Mouse (Mus musculus) heart, postnatal 4 days (tissue): ENCODE results near the gene Camta2. TPM values are rescaled to one million over a fixed set of nuclear protein-coding genes. Genes with fewer than 3 reads are reported as not detected.

Experiments
- DNase-seq: peaks from one replicate; pipeline ENCODE4 v3.0.0; 2021
- total RNA-seq, 2 experiments: library from RNA; stranded (reverse); gene quantifications; 2 replicates each; pipeline ENCODE4 v1.2.3; 2021

Camta2 gene
- total RNA-seq, 2 experiments from 2014 or later = 22.2 to 23.5 TPM

DNA sequence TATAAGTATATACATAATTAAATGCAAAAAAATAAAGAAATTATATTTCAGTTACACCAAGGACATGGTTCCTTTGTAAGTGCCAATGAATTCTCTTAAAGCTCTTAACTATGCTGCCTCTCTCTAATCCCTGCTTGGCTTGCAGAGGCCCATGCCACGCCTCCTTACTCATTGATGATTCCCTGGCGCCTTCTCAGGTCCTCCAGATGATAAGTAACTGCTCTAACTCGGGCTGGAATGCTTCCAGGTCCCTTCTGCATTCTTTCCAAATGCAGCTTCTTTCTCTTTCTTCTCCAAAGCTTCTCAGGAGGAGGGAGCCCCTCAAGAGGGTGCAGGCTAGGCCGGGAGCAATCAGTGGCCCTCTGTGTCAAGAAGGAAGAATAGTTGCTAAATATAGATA is 1.7 kb upstream of the Camta2 start:
- DNase-seq = no peak

DNA sequence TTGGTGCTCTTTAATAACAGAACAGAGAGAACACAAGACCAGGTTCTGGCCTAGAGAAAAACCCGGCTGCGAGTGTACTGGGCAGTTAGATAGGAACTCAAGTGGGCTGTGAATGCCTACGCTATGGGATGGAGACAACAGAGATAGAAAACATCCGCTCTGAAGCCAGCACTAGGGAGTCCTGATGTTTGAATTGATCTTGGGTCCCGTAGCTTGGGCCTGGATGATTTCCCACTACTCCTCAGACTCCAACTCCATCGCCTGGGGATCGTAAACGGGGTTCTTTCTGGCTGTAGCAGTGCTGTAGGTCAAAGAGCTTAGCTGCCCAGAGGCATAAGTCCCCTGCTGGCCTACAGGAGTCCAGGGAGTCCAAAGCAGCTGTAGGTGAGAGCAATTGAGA is 467 bp upstream of the Camta2 start:
- DNase-seq = no peak

DNA sequence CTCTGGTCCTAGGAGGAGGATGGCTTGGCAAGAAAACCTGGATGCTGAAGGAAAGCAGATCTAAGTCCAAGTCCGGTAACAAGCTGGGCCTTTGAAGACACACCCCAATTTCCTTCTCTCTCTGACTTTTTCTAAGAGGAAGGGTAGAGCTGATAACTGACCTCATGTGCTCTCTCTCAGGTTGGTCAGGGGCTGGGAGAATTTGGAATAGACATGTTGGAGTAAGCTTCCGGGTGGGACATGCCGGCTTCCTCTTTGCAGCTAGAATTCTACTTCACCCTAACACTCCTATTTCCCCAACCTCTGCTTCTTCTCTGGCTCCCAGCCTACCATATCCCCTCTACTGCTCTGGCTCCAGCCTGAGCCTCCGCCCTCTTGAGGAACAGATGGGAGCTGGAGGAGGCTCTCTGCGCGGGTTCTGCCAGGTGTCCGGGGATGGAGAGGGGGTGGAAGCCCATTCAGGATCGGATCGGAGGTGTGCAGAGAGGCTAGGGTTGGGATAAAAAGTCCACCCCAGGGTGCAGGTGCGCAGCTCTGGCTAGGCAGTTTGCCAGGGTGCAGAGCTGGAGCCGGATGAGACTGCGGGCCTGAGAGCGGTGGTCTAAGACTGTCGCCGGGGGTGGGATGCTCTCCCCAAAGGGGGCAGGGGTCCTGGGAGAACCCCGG is 871 bp downstream of the Camta2 start:
- peak; percentile 54 for DNase-seq

DNA sequence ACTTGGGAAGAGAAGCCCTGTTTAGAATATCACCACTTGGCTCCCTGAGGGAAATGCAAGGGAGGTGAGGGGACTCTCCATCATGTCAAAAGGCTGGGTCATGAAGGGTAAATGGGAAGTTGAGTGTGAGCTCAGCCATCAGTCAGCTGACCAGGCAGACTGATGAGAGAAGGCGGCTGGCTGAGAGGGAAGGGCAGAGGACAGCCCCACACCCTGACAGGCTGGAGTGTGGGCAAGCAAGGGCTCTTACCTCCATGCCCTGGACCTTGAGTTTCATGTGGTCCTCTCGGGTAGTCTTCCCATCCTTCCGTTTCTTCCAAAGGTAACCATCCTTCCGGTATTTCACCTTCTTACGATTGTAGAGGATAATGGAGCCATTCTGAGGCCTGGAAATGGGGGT is 4.3 kb downstream of the Camta2 start:
- DNase-seq = no peak

DNA sequence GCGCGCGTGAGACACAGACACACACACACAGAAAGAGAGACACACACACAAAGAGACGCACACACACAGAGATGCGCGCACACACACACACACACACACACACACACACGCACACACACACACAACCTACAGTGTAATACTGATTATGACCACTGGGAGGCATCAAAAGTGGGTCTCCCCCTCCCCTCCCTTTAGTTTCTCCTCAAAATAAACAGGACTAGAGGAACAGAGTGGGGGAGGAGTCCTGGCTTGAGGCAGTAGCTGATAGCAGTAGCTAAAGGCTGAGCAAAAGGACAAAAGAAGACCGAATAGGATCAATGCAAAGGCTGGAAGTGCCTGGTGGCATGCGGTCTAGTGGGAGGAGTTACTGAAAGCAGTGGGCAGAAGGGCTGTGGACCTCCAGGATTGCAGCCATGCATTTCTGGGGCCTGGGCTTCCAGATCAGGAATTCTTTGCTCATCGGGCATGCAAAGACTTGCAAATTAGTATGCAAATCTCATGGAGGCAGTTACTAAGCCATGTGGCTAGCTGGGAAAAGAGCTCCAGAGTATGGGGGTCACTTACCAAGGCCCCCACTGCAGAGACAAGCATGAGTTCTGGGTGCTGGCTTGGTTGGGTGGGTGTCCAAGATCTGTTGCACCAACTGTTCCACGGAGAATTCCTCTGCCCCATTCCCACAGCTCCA is 5.9 kb downstream of the Camta2 start:
- peak; percentile 63 for DNase-seq

DNA sequence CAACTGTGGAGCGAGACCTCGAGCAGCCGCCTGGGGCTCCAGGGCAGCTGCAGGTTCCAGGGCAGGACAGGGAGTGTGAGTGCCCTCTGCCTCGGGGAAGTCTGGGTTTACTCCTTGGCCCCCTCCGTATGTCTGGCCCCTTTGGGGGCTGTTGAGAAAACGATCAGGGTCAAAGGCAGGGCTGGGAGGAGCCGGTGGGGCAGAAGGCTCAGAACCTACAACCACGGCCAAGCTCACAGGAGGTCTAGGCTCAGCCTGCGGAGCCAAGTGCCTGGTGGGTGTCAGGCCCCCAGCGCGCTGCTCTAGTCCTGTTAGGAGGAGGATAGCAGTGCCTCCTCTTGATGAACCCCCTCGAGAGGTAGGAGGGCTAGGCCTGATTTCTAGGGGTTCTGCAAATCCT is 6.7 kb downstream of the Camta2 start:
- no peak for DNase-seq

DNA sequence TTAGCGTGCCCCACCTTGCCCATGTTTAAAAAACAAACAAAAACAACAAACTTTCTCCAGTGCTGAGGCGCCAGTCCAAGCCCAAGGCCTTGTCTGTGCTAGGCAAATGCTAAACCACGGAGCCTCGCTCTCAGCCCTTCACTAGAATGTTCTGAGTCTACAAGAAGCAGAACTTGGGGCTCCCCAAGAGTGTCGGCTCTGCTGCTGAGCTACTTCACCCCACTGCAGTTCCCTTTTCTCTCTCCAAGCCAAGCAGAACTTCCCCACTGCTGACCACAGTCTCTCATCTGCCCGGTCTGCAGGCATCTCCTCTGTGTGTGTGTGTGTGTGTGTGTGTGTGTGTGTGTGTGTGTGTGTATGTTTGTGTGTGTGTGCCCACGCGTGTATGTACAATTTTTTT is 8.0 kb downstream of the Camta2 start:
- DNase-seq = no peak

DNA sequence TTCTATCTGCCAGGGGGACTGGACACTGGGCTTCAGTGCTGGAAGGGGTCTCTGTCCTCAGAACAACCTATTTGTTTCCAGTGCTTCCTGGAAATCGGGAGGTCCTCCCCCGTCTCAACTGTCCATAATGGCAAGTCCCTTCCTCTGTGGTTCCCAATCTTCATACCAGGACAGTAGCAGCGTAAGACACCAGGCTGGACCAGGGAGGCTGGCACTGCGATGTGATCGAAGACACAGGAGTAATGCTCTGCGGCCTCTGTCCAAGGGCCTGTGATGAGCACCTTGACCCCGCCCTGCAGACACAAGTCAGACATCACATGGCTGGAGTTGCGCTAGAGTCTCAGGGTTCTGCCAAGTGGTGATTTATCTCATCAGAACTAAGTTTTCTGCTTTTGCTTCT is 8.5 kb downstream of the Camta2 start:
- no peak for DNase-seq

DNA sequence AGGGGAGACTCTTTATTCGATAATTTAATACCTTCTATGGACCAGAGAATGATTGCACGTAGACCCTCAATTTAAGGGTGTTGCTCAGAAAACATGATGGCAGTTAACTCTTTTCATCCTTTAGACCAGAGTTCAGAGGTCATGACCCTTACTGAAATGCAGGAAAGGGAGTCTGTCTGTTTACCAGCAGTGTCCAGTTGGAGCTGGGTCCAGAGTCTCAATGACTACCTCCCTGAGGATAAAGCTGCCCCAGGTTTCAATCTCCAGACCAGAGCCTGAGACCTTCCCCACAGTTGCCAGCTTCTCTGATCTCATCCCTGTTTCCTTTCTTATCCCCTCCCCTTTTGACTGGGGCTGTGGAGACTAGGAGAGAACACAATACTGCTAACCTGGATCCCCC is 9.3 kb downstream of the Camta2 start:
- DNase-seq = no peak

DNA sequence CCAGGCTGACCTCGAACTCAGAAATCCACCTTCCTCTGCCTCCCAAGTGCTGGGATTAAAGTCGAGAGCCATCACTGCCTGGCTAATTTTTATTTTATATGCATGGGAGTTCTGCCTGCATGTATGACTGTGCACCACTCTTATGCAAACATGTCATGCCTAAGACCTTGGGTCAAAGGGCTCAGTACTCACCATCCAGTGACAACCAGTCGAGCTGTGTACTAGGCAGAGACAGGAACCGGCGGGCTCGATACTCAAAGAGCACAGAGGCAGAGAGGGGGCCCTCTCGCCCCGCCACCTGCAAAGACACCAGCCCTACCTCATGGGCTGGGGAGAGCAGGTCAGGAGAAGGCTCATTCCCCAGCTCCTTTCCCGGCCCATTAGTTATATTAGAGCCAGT is 9.8 kb downstream of the Camta2 start:
- DNase-seq = no peak

DNA sequence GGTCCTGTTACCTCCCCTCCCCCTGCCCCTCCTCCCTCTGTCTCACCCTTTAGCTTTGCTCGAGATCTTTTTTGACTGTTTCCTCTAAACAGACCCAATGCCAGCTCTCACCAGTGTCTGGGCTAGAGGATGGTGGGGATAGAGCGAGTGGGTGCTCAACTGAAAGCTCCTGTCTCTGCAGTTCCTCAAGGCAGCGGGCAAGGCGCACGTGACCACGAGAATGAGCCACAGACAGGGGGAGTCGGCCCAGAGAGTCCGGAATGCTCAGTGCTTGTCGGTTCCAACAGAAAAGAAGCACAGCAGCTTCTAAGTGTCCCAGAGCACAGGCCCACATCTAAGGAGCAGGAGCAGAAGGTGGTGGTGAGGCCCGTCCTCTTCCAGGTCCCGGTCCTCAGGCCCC is 13.4 kb downstream of the Camta2 start:
- DNase-seq = no peak

DNA sequence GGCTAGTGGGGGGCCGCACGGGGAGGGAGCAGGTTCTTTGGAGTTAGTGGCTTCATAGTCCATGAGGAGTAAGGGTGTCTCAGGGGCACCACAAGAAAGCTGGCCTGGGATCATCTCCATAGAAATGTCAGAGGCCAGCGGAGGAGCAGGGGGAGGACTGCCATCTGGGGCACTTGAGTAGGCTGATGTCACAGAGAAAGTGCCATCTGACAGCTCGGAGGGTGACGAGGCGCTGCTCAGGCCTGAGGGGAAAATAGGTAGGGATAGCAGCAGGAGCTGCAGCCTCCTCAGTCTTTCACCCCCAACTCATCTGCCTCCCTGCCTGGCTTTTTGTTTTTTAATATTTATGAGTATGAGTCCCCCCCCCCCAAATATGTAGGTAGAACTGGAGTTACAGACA is 13.9 kb downstream of the Camta2 start:
- no peak for DNase-seq

DNA sequence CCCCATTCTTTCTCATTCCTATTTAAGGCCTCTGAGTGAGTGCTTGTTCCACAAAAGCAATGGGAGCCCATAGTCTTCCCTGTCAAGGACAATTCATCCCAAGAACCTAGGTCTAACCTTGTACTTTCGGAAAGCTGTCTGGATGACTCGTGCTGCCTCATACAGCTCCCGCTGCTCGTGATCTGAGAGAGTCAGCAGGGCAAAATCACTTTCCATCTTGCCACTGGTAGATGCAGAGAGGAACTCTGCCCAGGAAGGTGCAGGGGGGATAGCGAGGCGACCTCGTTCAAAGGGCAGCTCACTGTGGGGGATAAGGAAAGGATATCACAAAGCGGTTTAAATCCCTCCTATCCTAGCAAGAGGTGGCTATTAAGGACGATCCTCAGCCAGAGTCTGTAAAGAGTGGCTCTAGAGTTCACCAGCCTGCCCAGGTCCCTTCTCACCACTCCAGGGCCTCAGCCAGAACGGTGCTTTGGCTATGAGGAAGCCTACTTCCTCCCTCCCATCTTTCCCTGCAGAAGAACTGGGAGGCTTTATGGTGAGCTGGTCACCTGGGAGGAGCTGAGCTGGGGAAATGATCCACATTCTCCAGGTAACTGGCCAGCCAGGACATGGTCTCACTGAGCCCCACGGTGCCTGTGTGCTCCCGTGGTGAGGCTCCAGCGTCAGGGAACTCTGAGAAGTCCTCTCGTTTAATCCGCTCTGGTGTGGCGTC is 16.4 kb downstream of the Camta2 start:
- no peak for DNase-seq

DNA sequence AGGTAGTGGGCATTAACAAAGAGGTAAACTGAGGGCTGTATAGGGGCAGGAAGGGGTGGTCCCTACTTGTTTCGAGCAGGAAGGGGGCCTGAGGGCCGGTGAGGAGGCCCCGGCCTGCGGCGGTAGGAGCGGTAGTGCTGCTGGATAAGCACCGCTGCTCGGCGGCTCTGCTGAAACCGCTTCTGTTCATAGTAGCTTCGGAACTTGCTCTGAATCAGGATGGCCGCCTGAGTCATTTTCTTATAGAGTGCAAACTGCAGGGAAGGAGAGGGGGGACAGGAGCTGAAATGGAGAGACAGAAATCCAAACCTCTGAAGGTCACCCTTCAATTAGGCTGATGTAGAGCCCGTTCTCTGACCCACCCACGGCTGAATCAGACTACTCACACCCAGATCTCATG is 17.4 kb downstream of the Camta2 start:
- no peak for DNase-seq

DNA sequence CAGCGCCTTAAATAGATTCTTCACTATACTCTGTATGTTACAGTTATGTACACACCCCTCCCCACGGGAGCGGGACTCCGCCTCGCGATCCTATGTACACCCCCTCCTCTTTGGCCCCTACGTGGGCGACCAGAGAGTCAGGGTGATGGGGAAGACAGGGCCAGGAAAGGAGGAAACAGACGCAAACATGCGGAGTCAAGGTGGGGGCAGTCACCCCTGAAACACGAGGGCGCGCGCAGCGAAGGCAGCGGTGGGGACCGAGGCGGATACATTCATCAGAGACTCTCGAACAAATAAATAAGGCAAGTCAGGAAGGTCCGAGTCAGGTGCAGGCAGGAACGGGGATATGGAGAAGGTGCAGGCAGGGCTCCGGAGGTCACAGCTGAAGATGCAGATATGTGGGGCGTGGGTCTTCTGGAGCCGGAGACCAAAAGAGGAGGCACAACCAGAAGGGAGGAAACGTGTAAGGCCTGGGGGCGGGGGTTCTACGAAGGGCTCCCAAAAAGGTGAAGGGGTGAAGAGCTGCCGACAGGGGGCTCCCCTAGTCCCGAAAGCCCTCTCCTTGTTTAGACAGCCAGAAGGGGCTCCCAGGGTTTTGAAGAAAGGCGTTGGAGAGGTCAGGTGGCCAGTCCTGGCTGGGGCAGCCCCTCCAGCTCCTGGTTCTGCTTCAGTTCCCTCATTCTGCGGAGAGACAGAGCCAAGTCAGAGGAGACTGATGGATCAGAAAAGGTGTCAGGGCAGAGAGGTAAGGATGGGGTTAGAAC is 18.1 kb downstream of the Camta2 start:
- peak; percentile 85 for DNase-seq

DNA sequence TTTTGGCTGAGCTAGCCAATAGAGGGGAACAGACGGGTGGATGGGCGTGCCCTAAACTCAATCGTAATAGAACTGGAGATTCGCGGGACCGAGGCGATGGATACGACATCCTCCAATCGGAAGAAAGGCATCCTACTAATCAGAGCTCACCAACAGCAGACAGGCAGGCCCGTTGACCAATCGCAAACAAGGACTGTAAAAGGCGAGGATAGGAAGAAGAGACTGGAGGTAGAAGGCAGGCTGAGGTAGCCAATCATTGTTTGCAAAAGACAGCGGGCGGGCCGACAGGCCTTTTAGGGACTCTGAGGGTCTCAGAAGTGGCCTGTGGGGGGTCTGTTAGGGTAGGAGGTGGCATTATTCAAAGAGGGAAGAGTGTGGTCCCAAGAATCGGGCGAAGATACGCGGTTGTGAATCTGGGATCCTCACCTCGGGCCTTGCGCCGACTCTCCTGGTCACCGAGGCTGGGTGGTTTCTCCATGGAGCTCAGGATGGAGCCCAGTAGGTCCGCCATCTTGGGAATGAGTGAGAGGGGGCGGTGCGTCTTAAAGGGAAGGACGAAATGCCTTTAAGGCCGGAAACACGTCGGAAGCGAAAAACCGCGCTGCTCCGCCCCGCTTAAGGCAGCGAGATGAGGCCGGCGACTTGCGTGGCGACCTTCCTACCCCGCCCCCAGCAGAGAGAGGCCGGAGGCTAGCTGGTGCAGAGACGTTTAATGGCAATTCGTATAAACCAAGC is 19.0 kb downstream of the Camta2 start, which contains the start of gene Spag7:
Gene Spag7 (minus strand): TSS at position 646 of the 735 bp plus-strand sequence.
- peak; percentile 96 for DNase-seq

DNA sequence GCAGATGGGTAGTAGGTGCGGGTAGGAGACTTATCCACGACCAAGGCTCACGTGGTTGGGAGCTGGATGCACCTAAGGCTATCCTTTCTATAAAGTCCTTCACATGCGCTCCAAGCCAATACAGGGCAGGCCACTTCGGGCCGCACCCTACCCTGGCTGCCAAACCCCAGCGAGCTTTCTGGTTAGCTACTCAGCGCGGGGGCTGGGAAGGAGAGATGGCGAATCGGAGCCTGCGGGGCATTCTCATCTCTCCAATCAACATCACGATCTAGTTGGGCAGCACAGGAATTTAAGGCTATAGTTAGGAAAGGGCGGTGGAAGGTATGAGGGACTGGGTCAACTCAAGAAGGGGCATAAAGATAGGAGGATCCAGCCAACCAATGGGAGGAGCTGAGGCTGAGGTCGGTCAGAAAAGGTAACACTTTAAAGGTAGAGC is 19.6 kb downstream of the Camta2 start:
- DNase-seq = peak; percentile 67

DNA sequence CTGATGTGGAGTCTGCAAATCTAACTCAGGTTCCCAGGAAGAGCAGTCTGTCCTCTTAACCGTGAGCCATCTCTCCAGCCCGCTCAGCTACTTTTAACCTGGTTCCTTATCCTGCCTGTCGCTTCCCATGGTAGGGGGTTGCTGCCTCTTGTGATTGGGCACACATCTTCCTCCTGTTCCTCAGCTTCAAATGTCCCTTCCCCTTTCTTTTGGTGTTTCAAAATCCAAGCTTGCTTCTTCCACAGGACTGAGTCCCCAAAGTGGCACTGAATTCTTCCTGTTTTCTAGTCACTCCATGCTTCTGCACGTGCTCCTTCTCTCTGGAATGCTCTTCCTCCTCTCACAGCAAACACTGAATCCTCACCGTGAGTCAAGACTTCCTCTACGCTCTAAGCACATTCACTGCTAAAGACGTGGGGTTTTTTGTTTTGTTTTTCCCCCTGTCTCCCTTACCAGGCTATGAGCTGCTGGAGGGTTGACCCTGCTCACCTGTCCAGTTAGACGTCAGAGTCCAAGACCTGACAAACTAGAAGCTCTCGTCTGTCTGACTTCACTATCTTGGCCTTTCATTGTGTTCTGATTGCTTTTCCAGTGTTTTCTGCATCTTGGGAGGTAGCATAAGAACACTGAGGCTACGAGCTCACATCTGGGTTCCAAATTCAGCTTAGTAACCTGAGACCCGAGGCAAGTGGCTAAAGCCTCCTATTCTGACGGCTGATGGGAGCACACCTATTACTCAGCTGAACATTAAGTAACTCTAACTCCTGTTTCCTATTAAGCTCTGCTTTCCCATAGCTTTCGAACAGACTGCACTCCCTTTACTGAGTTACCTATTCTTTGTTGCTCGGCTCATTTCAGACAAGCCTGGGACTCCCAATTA is 20.4 kb downstream of the Camta2 start:
- no peak for DNase-seq

DNA sequence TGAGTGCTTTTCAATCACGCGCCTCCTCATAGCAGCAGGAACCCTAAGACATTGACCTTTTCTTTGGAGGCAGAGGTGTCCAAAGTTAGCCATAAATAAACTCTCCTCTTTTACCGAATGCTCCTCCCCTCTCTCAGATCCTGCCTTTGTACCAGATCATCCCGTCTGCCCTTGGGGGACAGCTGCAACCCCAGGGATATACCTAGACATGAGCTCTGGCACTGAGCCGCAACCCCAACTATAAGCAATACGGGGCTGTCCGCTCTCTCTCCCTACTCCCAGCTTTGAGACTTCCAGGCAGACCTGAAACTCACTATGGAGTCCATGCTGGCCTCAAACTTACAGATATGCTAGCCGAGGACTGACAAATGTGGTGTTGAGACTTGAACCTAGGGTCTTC is 21.2 kb downstream of the Camta2 start:
- DNase-seq = no peak

DNA sequence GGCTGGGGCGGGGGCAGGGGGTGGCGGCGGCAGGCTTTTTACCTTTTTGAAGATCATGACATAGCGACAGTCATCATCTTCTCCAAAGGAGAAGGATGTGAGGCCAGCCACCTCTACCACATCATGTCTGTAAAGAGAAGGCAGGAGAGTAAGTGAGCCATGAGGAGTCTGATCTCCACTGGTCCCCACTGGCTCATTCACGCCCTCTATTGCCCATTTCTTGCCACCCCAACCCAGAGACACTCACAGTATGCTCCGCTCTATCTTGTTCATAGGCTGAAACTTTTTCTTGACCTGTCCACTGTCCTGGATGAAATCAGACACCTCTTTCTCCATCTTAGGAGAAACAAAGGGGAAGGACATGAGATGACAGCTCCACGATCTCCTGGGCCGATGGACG is 23.2 kb downstream of the Camta2 start:
- DNase-seq = no peak

DNA sequence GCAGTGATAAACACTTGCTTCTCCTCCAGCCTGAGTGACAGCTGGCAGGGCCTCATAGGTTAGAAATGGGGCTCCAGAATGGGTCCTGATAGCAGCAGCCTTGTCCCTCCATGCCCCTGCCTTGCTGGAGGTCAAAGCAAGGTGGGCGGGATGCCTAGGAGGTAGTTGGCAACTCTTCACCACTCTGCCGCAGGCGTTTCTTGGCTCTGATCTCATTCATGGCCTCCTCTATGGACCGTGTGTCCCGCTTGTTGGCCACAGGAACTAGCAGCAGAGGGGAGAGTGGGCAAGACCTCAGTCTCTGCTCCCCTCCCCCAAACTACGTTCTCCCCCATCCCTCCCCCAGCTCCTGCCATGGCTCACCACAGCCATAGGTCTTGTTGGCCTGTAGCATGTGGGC is 23.9 kb downstream of the Camta2 start:
- DNase-seq = peak; percentile 66
